Mouse (Mus musculus) myocyte (in vitro differentiated cells): ENCODE results near the gene H1foo. TPM values are rescaled to one million over a fixed set of nuclear protein-coding genes. Genes with fewer than 3 reads are reported as not detected.

Experiments
- H3K27me3 ChIP-seq: one replicate; pipeline ENCODE4 v1.6.1; 2011; ENCODE audit not compliant: control insufficient read depth, insufficient read depth, insufficient read length
- H3K36me3 ChIP-seq: one replicate; pipeline ENCODE4 v1.6.1; 2011; ENCODE audit not compliant: control insufficient read depth, insufficient read depth
- H3K4me2 ChIP-seq: one replicate; pipeline ENCODE4 v1.6.1; 2011; ENCODE audit warnings: low read depth, control low read depth
- H3K4me3 ChIP-seq: one replicate; pipeline ENCODE4 v1.5.1; 2011; ENCODE audit warnings: mild to moderate bottlenecking, control low read depth, moderate library complexity
- H3K79me2 ChIP-seq: one replicate; pipeline ENCODE4 v1.6.1; 2011; ENCODE audit not compliant: control insufficient read depth, insufficient read depth
- H3ac ChIP-seq: one replicate; pipeline ENCODE4 v1.6.1; 2011; ENCODE audit not compliant: control insufficient read depth, insufficient read length
- CEBPB ChIP-seq: IDR thresholded peaks from 2 replicates; pipeline ENCODE4 v1.6.1; 2011; ENCODE audit warnings: mild to moderate bottlenecking, moderate library complexity; ENCODE audit not compliant: poor library complexity, insufficient read depth, severe bottlenecking
- E2F4 ChIP-seq: IDR thresholded peaks from one replicate; pipeline ENCODE4 v1.6.1; 2011; ENCODE audit warnings: mild to moderate bottlenecking, control low read depth, moderate library complexity; ENCODE audit not compliant: insufficient read depth
- MAX ChIP-seq: IDR thresholded peaks from one replicate; pipeline ENCODE4 v1.6.1; 2011; ENCODE audit warnings: low read depth, mild to moderate bottlenecking, control low read depth
- MYOD1 ChIP-seq, 3 experiments: IDR thresholded peaks; one replicate each; pipeline ENCODE4 v1.6.1; 2011; ENCODE audit warnings: control low read depth in 2 of 3, low read depth in 2 of 3, mild to moderate bottlenecking in 2 of 3, moderate library complexity in 1 of 3; ENCODE audit not compliant: insufficient read length in 2 of 3, control insufficient read depth in 1 of 3
- MYOG ChIP-seq, 3 experiments: IDR thresholded peaks; one replicate each; pipeline ENCODE4 v1.6.1; 2011; ENCODE audit warnings: control low read depth in 2 of 3, low read depth in 2 of 3, mild to moderate bottlenecking in 2 of 3; ENCODE audit not compliant: insufficient read length in 2 of 3, control insufficient read depth in 1 of 3, insufficient read depth in 1 of 3
- POLR2A ChIP-seq: IDR thresholded peaks from one replicate; pipeline ENCODE4 v1.6.1; 2011; ENCODE audit warnings: low read depth, mild to moderate bottlenecking, control low read depth, moderate library complexity; ENCODE audit not compliant: insufficient read length
- POLR2AphosphoS2 ChIP-seq: IDR thresholded peaks from one replicate; pipeline ENCODE4 v1.6.1; 2011; ENCODE audit warnings: low read depth, control low read depth; ENCODE audit not compliant: insufficient read length
- REST ChIP-seq: IDR thresholded peaks from one replicate; pipeline ENCODE4 v1.6.1; 2011; ENCODE audit warnings: mild to moderate bottlenecking, control low read depth, moderate library complexity; ENCODE audit not compliant: insufficient read depth, insufficient read length
- SRF ChIP-seq: IDR thresholded peaks from one replicate; pipeline ENCODE4 v1.6.1; 2011; ENCODE audit warnings: low read depth; ENCODE audit not compliant: control insufficient read depth, insufficient read length
- TCF12 ChIP-seq: IDR thresholded peaks from one replicate; pipeline ENCODE4 v1.6.1; 2011; ENCODE audit warnings: mild to moderate bottlenecking, control low read depth; ENCODE audit not compliant: poor library complexity, insufficient read depth, severe bottlenecking
- TCF3 ChIP-seq: IDR thresholded peaks from one replicate; pipeline ENCODE4 v1.6.1; 2011; ENCODE audit warnings: low read depth, control low read depth; ENCODE audit not compliant: insufficient read length
- USF1 ChIP-seq: IDR thresholded peaks from one replicate; pipeline ENCODE4 v1.6.1; 2011; ENCODE audit warnings: low read depth, mild to moderate bottlenecking, control low read depth, moderate library complexity
- polyA plus RNA-seq: library from polyadenylated mRNA; unstranded; fragments of >200 nt; fragmentation: generic; extraction: Trizol; gene quantifications from one replicate; pipeline ENCODE4 v1.2.1, GENCODE M21; 2012; ENCODE audit warnings: missing spikeins

H1foo gene
- polyA plus RNA-seq, 1 experiment, result not detected

DNA sequence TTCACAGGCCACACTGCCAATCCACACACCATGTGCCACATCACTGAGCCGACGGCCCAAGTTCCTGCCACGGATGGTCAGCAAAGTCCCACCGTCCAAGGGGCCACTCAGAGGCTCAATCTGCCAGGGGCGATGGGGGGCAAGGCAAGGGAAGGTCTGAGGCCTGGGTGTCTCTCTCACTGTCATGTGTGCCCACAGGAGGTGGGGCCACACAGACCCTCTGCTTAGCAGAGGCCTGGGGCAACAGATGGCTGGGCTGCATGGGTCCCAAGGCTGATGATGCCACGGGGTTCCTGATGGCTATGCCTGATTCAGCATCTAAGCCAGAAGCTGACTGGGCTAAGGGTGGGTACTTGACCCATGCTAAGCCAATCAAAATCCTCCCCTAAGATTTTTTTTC, 24.0 kb downstream of the H1foo start:
- Histone ChIP-seq H3K79me2 (no peaks in the 10 kb centered on the region), H3K27me3 (no peaks in the 10 kb centered on the region), H3K4me2 (no peak overlapping the region), H3ac (no peak overlapping the region), H3K4me3 (no peak overlapping the region), H3K36me3 (peaks cover 2% of the 10 kb centered on the region)
- TF ChIP-seq REST, result no peak
- TF ChIP-seq CEBPB, result no peak
- peak in 1 of 3 experiments; percentile 64 for TF ChIP-seq MYOD1 (IDR thresholded peaks at IDR 0.05; ENCODE audit: control insufficient read depth in 1 of 3, insufficient read length in 2 of 3, low read depth in 2 of 3)
- TF ChIP-seq MYOG (IDR thresholded peaks at IDR 0.05; ENCODE audit: control insufficient read depth in 1 of 3, insufficient read depth in 1 of 3, insufficient read length in 2 of 3, low read depth in 2 of 3), result peak in 2 of 3 experiments; percentile 44 to 54

DNA sequence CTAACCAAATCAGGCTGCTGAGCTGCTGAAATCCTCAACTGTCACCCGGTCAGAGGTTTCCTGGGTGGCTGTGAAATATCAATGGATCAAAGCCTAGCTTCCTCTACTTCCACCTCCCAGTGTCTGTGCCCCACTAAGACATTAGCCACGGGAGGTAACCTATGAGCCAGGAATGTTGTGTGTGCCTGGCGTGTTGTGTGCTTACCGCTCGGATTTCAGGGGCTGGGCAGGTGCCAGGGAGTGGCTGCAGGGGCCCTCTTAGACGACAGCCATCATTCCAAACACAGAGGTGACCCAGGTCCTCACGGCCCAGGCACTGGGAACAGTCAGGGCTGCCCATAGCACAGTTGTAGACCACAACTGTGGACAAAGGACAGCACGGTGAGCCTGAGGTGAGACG, 24.4 kb downstream of the H1foo start:
- Histone ChIP-seq H3K36me3 (no peaks in the 10 kb centered on the region), H3K4me3 (no peak overlapping the region), H3ac (no peak overlapping the region), H3K4me2 (no peak overlapping the region), H3K79me2 (no peaks in the 10 kb centered on the region), H3K27me3 (no peaks in the 10 kb centered on the region)
- TF ChIP-seq TCF3 (no peak), MAX (no peak), SRF (no peak), MYOG (IDR thresholded peaks at IDR 0.05; ENCODE audit: control insufficient read depth in 1 of 3, insufficient read depth in 1 of 3, insufficient read length in 2 of 3, low read depth in 2 of 3) (no peak), MYOD1 (IDR thresholded peaks at IDR 0.05; ENCODE audit: control insufficient read depth in 1 of 3, insufficient read length in 2 of 3, low read depth in 2 of 3) (no peak)

DNA sequence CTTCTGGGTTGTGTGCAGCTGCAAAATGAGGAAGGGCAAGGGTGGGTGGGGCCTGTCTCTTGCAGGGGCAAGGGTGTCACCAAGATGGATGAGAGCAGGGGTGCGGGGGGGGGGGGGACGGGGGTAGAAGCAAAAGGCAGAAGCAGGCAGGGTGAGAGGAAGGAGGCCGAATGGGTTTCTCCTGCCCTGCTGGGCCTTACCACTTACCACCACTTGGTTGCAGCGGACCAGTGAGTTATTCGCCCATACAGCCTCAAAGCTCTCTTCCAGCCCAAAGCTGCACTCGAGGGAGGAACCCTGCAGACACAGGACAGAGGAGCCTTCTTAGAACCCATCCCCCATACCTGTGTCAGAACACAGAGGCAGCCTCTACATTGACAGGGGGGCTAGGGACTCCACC, 25.2 kb downstream of the H1foo start:
- no peak overlapping the region for H3K4me2 ChIP-seq
- H3K27me3 ChIP-seq, result no peaks in the 10 kb centered on the region
- TF ChIP-seq POLR2AphosphoS2, result no peak
- no peak for TF ChIP-seq USF1
- TF ChIP-seq MYOD1 (IDR thresholded peaks at IDR 0.05; ENCODE audit: control insufficient read depth in 1 of 3, insufficient read length in 2 of 3, low read depth in 2 of 3), result no peak
- TF ChIP-seq TCF12, result no peak
- TF ChIP-seq MYOG (IDR thresholded peaks at IDR 0.05; ENCODE audit: control insufficient read depth in 1 of 3, insufficient read depth in 1 of 3, insufficient read length in 2 of 3, low read depth in 2 of 3), result no peak
- TF ChIP-seq REST, result no peak
- no peak for TF ChIP-seq MAX
- no peak for TF ChIP-seq SRF
- TF ChIP-seq CEBPB, result no peak
- TF ChIP-seq E2F4, result no peak
- TF ChIP-seq POLR2A, result no peak
- TF ChIP-seq TCF3, result no peak
- H3K79me2 ChIP-seq, result no peaks in the 10 kb centered on the region
- H3K4me3 ChIP-seq, result no peak overlapping the region
- no peaks in the 10 kb centered on the region for H3K36me3 ChIP-seq
- no peak overlapping the region for H3ac ChIP-seq

DNA sequence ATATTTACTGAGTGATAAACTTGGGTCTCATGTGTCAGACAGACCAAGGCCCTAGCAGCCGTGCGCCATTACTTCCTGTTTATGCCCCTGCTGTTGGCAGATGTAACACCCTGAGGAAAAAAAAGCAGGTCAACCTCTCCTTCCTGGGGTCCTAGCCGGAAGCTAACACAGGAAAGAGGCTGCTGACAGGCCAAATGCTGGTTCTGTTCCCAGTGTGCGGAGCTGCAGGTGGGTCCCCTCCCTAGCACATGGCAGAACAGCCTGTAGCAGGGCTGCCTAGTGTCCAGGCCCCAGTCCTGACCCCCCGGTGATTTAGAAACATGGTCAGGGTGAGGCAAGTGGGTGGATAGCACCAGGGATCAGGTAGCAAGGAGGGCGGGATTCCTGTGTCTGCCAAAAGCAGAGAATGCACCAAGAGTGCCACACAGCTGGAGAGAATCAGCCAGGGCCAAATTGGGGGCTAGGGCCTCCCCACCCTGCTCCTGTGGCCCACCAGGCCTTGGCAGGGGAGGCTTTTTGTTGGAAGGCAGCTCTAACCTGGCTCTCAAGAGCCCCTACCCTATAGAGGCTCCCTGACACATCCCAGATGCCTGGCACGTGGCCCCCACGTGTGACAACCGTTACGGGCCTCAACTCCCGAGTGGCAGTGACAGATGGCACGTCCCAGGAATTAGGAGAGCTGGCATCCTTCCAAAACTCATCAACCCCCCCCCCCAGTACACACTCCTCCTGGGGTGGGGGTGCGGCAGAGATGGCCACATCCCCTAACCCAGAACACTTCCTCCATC, 26.7 kb downstream of the H1foo start:
- peak in 1 of 3 experiments; percentile 50 for TF ChIP-seq MYOD1 (IDR thresholded peaks at IDR 0.05; ENCODE audit: control insufficient read depth in 1 of 3, insufficient read length in 2 of 3, low read depth in 2 of 3)
- no peak for TF ChIP-seq SRF
- Histone ChIP-seq H3ac (no peak overlapping the region), H3K4me3 (no peak overlapping the region), H3K79me2 (no peaks in the 10 kb centered on the region), H3K36me3 (no peaks in the 10 kb centered on the region), H3K4me2 (no peak overlapping the region), H3K27me3 (no peaks in the 10 kb centered on the region)

DNA sequence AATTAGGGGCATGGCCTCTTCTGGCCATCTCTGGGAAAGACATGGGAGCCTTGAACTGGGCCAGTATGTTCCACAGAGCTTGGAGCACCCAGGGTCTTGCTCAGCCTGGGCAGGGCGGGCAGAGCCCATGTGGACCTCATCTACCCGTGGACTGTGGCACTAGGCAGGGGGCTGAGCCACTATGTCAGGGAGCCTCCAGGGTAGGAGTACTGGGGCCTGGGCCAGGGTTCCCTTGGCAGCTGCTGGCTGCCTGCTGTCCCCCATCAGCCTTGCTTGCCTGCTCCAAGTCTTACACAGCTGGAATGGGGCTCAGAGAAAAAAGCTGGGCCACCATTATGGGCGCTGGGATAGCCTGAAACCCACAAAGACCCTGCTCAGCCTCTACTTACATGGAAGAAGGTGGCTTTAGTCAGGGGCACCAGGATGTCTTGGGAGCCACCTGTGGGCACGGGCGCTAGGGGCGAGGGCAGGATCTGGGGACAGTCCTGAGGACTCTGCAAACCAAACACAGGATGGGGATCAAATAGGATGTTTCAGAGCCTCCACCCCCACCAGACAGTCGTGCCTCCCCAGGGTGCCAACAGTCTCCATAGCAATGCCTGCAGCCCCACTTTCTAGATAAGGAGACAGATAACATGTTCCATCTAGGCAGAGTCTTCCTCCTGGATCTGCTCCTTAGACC, 27.5 kb downstream of the H1foo start:
- no peak overlapping the region for H3ac ChIP-seq
- H3K4me3 ChIP-seq, result no peak overlapping the region
- H3K4me2 ChIP-seq, result no peak overlapping the region
- H3K36me3 ChIP-seq, result no peaks in the 10 kb centered on the region
- TF ChIP-seq TCF12 (no peak), MAX (no peak), POLR2A (no peak), E2F4 (no peak), REST (no peak), USF1 (no peak), SRF (no peak)
- H3K79me2 ChIP-seq, result no peaks in the 10 kb centered on the region
- no peaks in the 10 kb centered on the region for H3K27me3 ChIP-seq
